Mouse (Mus musculus) heart, adult 11 months (tissue): ENCODE results near the gene Vegfa.

Experiments used
- DNase-seq: peaks from one replicate; pipeline ENCODE4 v3.0.0; 2022

Gene Vegfa

GRCm38 (mm10) chr17:46049567-46049966, 17.4 kb upstream of the Vegfa start:
- no peak for DNase-seq

- DNase-seq, result no peak
Observed at GRCm38 (mm10) chr17:46048184-46048583, 16.0 kb upstream of the Vegfa start.

GRCm38 (mm10) chr17:46045742-46046141, 13.6 kb upstream of the Vegfa start:
- DNase-seq, result peak; percentile 85

GRCm38 (mm10) chr17:46044953-46045352, 12.8 kb upstream of the Vegfa start:
- DNase-seq, result no peak

- peak; percentile 81 for DNase-seq
Observed at GRCm38 (mm10) chr17:46042158-46042557, 10.0 kb upstream of the Vegfa start.

GRCm38 (mm10) chr17:46041679-46042078, 9.5 kb upstream of the Vegfa start:
- DNase-seq, result no peak

- peak; percentile 92 for DNase-seq
Observed at GRCm38 (mm10) chr17:46041223-46041622, 9.1 kb upstream of the Vegfa start.

GRCm38 (mm10) chr17:46040561-46040960, 8.4 kb upstream of the Vegfa start:
- DNase-seq, result peak; percentile 76

GRCm38 (mm10) chr17:46038906-46039305, 6.7 kb upstream of the Vegfa start:
- peak; percentile 87 for DNase-seq

GRCm38 (mm10) chr17:46036400-46036799, 4.2 kb upstream of the Vegfa start:
- DNase-seq, result peak; percentile 79

- no peak for DNase-seq
Observed at GRCm38 (mm10) chr17:46034110-46034509, 1.9 kb upstream of the Vegfa start.

- DNase-seq, result peak; percentile 89
Observed at GRCm38 (mm10) chr17:46033607-46034006, 1.4 kb upstream of the Vegfa start.

- DNase-seq, result peak; percentile 91
Observed at GRCm38 (mm10) chr17:46033122-46033521, 953 bp upstream of the Vegfa start.

GRCm38 (mm10) chr17:46031621-46032211, 453 bp downstream of the Vegfa start:
- DNase-seq, result peak; percentile 97

- peak; percentile 98 for DNase-seq
Observed at GRCm38 (mm10) chr17:46030731-46031620, 1.2 kb downstream of the Vegfa start.

GRCm38 (mm10) chr17:46030323-46030730, 1.8 kb downstream of the Vegfa start:
- peak; percentile 98 for DNase-seq

GRCm38 (mm10) chr17:46029554-46030207, 2.5 kb downstream of the Vegfa start:
- DNase-seq, result peak; percentile 95

- peak; percentile 95 for DNase-seq
Observed at GRCm38 (mm10) chr17:46029052-46029553, 3.1 kb downstream of the Vegfa start.

- DNase-seq, result peak; percentile 87
Observed at GRCm38 (mm10) chr17:46028210-46029051, 3.7 kb downstream of the Vegfa start.

- DNase-seq, result peak; percentile 99
Observed at GRCm38 (mm10) chr17:46027066-46027917, 4.9 kb downstream of the Vegfa start.

- DNase-seq, result peak; percentile 93
Observed at GRCm38 (mm10) chr17:46025927-46026668, 6.1 kb downstream of the Vegfa start.
